Mouse (Mus musculus) liver, embryonic 14.5 days (tissue): ENCODE measurements at regions not wholly inside any gene's neighbourhood (a gene's known extent, or its start where the extent isn't known, plus 50 kb on each side); places are given as distances from the start of the nearest gene placed in this dataset.

Experiments
- ATAC-seq: fragments of 200-750 bp; cut with Nextera tagmentation; 2 replicates; pipeline ENCODE4 v1.8.0; 2017; ENCODE audit warnings: moderate number of reproducible peaks, mild to moderate bottlenecking, moderate library complexity; ENCODE audit not compliant: insufficient read depth
- DNase-seq, 3 experiments: peaks; one replicate each; pipeline ENCODE4 v3.0.0-alpha.2; 2012 to 2013; ENCODE audit warnings: low read depth in 3 of 3, low spot score in 3 of 3
- H3K27ac ChIP-seq: fragments of 300-500 bp; sonication (generic); 2 replicates; pipeline ENCODE4 v1.5.1; 2014; ENCODE audit warnings: moderate library complexity, mild to moderate bottlenecking, control low read depth, inconsistent platforms
- H3K27me3 ChIP-seq: fragments of 300-500 bp; sonication (generic); 2 replicates; pipeline ENCODE4 v1.6.1; 2014; ENCODE audit warnings: mild to moderate bottlenecking, low read length, moderate library complexity; ENCODE audit not compliant: control insufficient read depth, insufficient read depth
- H3K36me3 ChIP-seq: fragments of 300-500 bp; sonication (generic); replicated peaks from 2 replicates; pipeline ENCODE4 v1.6.1; 2014; ENCODE audit warnings: low read depth; ENCODE audit not compliant: control insufficient read depth, insufficient read depth
- H3K4me1 ChIP-seq, 2 experiments: fragments of 200-500 bp in 1 of 2; fragments of 300-500 bp in 1 of 2; sonication (generic) in 1 of 2; replicated peaks; 2 replicates each; pipeline ENCODE4 v1.6.1; 2012 to 2014; ENCODE audit warnings: antibody characterized with exemption in 1 of 2, inconsistent platforms in 1 of 2, low read length in 1 of 2; ENCODE audit not compliant: control insufficient read depth in 2 of 2, insufficient read depth in 2 of 2
- H3K4me2 ChIP-seq: fragments of 300-500 bp; sonication (generic); 2 replicates; pipeline ENCODE4 v1.6.1; 2014; ENCODE audit warnings: low read depth, mild to moderate bottlenecking, control low read depth, moderate library complexity
- H3K4me3 ChIP-seq, 2 experiments: fragments of 200-500 bp in 1 of 2; fragments of 300-500 bp in 1 of 2; sonication (generic) in 1 of 2; 2 replicates each; pipeline ENCODE4 v1.5.1; 2012 to 2014; ENCODE audit warnings: low read depth in 2 of 2, low read length in 2 of 2, mild to moderate bottlenecking in 2 of 2, control low read depth in 1 of 2, inconsistent platforms in 1 of 2, moderate library complexity in 1 of 2; ENCODE audit not compliant: insufficient read depth in 1 of 2
- H3K9ac ChIP-seq: fragments of 300-500 bp; sonication (generic); replicated peaks from 2 replicates; pipeline ENCODE4 v1.6.1; 2014; ENCODE audit warnings: mild to moderate bottlenecking, control low read depth, moderate library complexity
- H3K9me3 ChIP-seq: fragments of 300-500 bp; sonication (generic); 2 replicates; pipeline ENCODE4 v1.6.1; 2016; ENCODE audit warnings: low read length, mixed read lengths; ENCODE audit not compliant: control insufficient read depth
- CTCF ChIP-seq: IDR thresholded peaks from 2 replicates; pipeline ENCODE4 v1.5.1; 2016; ENCODE audit warnings: antibody characterized with exemption, low read depth, control low read depth
- EP300 ChIP-seq: IDR thresholded peaks from 2 replicates; pipeline ENCODE4 v1.6.1; 2016; ENCODE audit warnings: antibody characterized with exemption, low read depth
- WGBS: fragments of 180-500 bp; shearing (Covaris S2); extraction: QIAGEN DNeasy Blood & Tissue Kit; methylation state at CpG from one replicate; pipeline ENCODE4 v1.1.7; 2014; ENCODE audit not compliant: insufficient replicate concordance; 5-methylcytosine and 5-hydroxymethylcytosine counted together

DNA sequence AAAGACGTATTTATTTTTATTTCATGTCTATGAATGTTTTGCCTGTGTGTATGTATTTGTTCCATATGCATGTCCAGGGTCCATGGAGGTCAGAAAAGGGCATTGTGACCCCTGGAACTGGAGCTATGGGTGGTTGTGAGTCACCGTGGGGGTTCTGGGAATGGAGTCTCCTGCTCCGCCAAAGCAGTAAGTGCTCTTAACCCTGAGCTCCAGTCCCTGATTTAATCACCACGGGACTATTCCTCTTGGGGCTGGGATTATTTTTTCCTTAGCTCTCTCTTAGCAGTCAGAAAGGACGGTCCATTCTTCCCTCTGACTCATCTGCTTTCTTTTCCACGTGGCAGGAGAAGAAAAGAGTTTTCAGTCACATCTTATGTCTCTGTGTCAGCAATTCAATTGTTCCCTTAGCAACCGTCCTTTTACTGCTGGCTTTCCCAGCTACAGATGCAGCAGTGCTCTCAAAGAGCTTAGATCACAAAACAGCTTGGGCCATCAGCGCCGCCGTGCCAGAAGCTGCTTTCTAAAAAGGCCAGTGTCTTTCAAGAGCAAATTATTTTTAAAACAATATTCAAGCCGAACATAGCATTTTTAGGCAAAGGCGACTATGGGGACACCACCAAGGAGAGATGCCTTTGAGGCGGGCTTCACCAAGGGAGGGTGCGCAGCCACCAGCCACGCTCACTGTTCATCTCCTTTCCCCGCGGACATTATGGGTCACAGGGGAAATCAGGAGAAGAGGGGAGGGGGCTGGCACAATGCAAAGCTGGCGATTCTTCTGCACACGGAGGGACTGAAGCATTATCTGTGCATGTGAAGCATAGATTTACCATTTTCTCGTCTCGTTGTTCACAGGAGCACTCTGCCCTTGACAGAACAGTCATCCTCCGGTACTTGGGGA is 110.8 kb downstream of the Map3k7 start:
- Histone ChIP-seq H3K4me1 (no peaks in the 10 kb centered on the region; a peak in 1 of 4 replicates), H3K36me3 (no peaks in the 10 kb centered on the region), H3K4me3 (no peak overlapping the region), H3K4me2 (no peak overlapping the region), H3K27me3 (no peaks in the 10 kb centered on the region), H3K9ac (no peak overlapping the region), H3K27ac (no peak overlapping the region), H3K9me3 (no peaks in the 10 kb centered on the region)
- DNase-seq = no peak
- TF ChIP-seq EP300 (no peak), CTCF (no peak)
- WGBS = 27% methylated on average over 22 of the region's 22 CpGs
- no peak for ATAC-seq

DNA sequence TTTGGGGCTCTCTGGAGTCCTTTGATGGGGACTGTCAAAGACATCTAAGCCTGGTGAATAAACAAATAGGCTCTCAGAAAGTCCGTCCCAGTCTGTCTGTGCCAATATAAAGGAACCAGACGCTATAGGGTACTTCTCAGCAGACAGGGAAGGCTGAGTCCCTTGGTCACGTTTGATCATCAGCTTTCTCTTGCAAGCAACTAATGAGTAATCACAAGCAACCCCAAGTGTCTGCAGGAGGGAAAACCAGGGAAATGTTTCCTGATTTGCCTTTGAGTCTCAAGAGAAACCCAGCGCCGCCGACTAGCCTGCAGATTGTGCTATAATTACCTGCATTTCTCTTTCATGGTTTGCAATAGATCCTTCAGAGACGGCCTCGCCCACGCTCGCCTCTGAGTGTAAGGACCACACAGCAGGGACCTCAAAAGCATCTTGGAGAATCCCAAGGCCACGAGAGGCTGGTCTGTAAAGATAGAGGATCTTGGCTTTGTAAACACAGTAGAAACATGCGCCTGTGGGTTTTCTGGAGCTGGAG is 112.6 kb downstream of the Map3k7 start:
- Histone ChIP-seq H3K27me3 (no peaks in the 10 kb centered on the region), H3K9me3 (no peaks in the 10 kb centered on the region), H3K27ac (no peak overlapping the region), H3K36me3 (no peaks in the 10 kb centered on the region), H3K9ac (no peak overlapping the region), H3K4me3 (no peak overlapping the region), H3K4me1 (no peaks in the 10 kb centered on the region; a peak in 1 of 4 replicates), H3K4me2 (no peak overlapping the region)
- no peak for ATAC-seq
- DNase-seq = no peak
- 63% methylated on average over 12 of the region's 12 CpGs for WGBS
- TF ChIP-seq EP300 = no peak
- no peak for TF ChIP-seq CTCF

DNA sequence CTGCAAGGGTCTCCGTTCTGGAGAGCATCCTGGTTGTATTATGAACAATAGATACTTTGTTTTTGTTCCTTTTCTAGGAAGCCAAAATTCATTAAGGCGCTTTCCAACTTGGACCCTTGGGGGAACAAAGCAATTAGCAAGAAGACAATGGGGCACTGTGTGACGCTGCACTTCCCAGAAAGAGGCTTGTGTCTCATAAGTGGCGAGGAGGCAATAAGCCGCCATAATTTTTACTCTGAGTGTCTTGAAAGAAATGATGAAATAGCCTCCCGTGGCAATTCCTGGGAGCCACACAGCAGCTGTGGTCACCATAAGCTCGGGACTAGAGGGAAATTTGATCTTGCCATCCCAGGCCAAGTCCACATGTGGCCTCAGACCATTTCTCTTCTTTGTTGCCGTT is 119.6 kb downstream of the Map3k7 start:
- H3K9me3 ChIP-seq = no peaks in the 10 kb centered on the region
- H3K4me3 ChIP-seq = no peak overlapping the region
- no peak overlapping the region for H3K4me2 ChIP-seq
- no peaks in the 10 kb centered on the region for H3K36me3 ChIP-seq
- no peak overlapping the region for H3K9ac ChIP-seq
- DNase-seq = no peak
- TF ChIP-seq CTCF (no peak), EP300 (no peak)
- WGBS = 58% methylated on average over 8 of the region's 8 CpGs
- no peaks in the 10 kb centered on the region for H3K4me1 ChIP-seq
- no peak overlapping the region for H3K27ac ChIP-seq
- no peak for ATAC-seq
- H3K27me3 ChIP-seq = no peaks in the 10 kb centered on the region

DNA sequence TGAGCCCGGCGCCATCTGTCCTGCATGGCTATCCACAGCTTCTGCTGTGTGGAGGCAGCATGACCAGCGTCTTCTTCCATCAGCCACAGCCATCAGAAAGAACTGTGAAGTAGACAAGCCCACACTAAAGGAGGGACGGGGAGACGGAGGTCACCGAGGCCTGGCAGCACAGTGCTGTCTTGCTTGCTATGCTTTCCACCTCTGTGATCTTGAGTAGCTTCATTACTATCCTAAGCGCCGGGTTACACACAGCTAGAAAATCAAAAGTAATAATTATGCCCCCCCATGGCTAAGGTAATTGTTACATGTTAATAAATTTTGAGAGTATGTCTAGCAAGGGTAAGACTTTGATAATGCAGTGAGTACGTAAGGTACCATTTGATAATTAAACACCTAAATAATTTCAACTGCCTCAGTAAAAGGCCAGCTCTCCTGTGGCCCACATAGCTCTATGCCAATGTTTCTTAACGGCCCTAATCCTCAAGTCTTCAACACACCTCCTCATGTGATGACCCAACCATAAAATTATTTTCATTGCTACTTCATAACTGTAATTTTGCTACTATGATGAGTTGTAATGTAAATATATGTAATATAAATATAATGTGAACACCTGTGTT is 120.5 kb downstream of the Map3k7 start:
- H3K27ac ChIP-seq = no peak overlapping the region
- H3K27me3 ChIP-seq = no peaks in the 10 kb centered on the region
- H3K4me3 ChIP-seq = no peak overlapping the region
- WGBS = 73% methylated on average over 10 of the region's 10 CpGs
- H3K36me3 ChIP-seq = no peaks in the 10 kb centered on the region
- no peak for TF ChIP-seq EP300
- no peak for TF ChIP-seq CTCF
- H3K9me3 ChIP-seq = no peaks in the 10 kb centered on the region
- no peaks in the 10 kb centered on the region for H3K4me1 ChIP-seq
- H3K9ac ChIP-seq = no peak overlapping the region
- no peak overlapping the region for H3K4me2 ChIP-seq
- DNase-seq (no peak), ATAC-seq (no peak)

DNA sequence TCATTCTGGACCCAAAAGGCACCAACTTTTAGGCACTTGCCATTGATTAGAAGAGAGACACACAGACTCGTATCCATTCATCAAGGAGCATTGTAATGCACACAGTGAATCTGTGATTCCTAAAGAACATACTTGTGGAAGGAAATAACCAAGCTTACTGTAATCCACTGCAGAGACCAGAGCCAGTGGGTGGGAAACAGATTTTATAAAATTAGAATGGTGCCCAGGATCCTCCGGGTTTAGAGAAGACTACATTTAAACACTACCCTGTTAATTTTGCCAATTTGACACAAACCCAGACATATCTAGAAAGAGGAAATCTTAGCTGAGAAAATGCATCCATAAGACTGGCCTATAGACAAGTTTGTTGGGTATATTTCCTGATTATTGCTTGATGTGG is 121.1 kb downstream of the Map3k7 start:
- Histone ChIP-seq H3K27ac (no peak overlapping the region), H3K9me3 (no peaks in the 10 kb centered on the region), H3K4me3 (no peak overlapping the region), H3K36me3 (no peaks in the 10 kb centered on the region), H3K27me3 (no peaks in the 10 kb centered on the region), H3K4me2 (no peak overlapping the region), H3K9ac (no peak overlapping the region), H3K4me1 (no peaks in the 10 kb centered on the region)
- TF ChIP-seq EP300 (no peak), CTCF (no peak)
- 80% methylated on average over 2 of the region's 2 CpGs for WGBS
- DNase-seq (no peak), ATAC-seq (no peak)
